Mouse (Mus musculus): ENCODE results near the gene H2al1c.
A peak's percentile ranks its signal among the peaks of the same experiment; 100 is the strongest.
"Not testable (repeated sequence)": the region's sequence is repeated elsewhere in the genome, so short reads cannot be mapped to it uniquely, and the experiment has no call there.

Gene H2al1c

GRCm38 (mm10) chrX:11305355-11305754 lies at the start of gene H2al1c:
Gene H2al1c (plus strand): TSS chrX:11305655.
- DNase-seq = not testable (repeated sequence)

- DNase-seq = no peak
Measured at GRCm38 (mm10) chrX:11264918-11265317, 40.5 kb upstream of the H2al1c start.

GRCm38 (mm10) chrX:11267791-11268190 lies 37.7 kb upstream of the H2al1c start:
- DNase-seq = no peak

GRCm38 (mm10) chrX:11269074-11269473 lies 36.4 kb upstream of the H2al1c start:
- peak; percentile 35 for DNase-seq

GRCm38 (mm10) chrX:11273190-11273589 lies 32.3 kb upstream of the H2al1c start:
- DNase-seq = no peak

- no peak for DNase-seq
Measured at GRCm38 (mm10) chrX:11277083-11277482, 28.4 kb upstream of the H2al1c start.

GRCm38 (mm10) chrX:11280741-11281140 lies 24.7 kb upstream of the H2al1c start:
- no peak for DNase-seq

GRCm38 (mm10) chrX:11288306-11288882 lies 17.1 kb upstream of the H2al1c start:
- no peak for DNase-seq

- no peak for DNase-seq
Measured at GRCm38 (mm10) chrX:11289244-11289643, 16.2 kb upstream of the H2al1c start.

- not testable (repeated sequence) for DNase-seq
Measured at GRCm38 (mm10) chrX:11298957-11299356, 6.5 kb upstream of the H2al1c start, which contains the start of gene H2al1a. Gene H2al1a (plus strand): TSS chrX:11299257.

GRCm38 (mm10) chrX:11302132-11302531 lies 3.3 kb upstream of the H2al1c start, which contains the start of gene H2al1b:
Gene H2al1b (plus strand): TSS chrX:11302432.
- not testable (repeated sequence) for DNase-seq

GRCm38 (mm10) chrX:11308524-11308923 lies 3.1 kb downstream of the H2al1c start, which contains the start of gene H2al1d:
Gene H2al1d (plus strand): TSS chrX:11308824.
- DNase-seq = not testable (repeated sequence)

GRCm38 (mm10) chrX:11311634-11312033 lies 6.2 kb downstream of the H2al1c start, which contains the start of gene H2al1e:
Gene H2al1e (plus strand): TSS chrX:11311934.
- DNase-seq = not testable (repeated sequence)

GRCm38 (mm10) chrX:11314858-11315257 lies 9.4 kb downstream of the H2al1c start, which contains the start of gene H2al1f:
Gene H2al1f (plus strand): TSS chrX:11315158.
- DNase-seq = not testable (repeated sequence)

- not testable (repeated sequence) for DNase-seq
Measured at GRCm38 (mm10) chrX:11317956-11318355, 12.5 kb downstream of the H2al1c start, which contains the start of gene H2al1g. Gene H2al1g (plus strand): TSS chrX:11318256.

GRCm38 (mm10) chrX:11321192-11321591 lies 15.7 kb downstream of the H2al1c start, which contains the start of gene H2al1h:
Gene H2al1h (plus strand): TSS chrX:11321492.
- DNase-seq = not testable (repeated sequence)

GRCm38 (mm10) chrX:11324359-11324758 lies 18.9 kb downstream of the H2al1c start, which contains the start of gene H2al1i:
Gene H2al1i (plus strand): TSS chrX:11324659.
- DNase-seq = not testable (repeated sequence)

- DNase-seq = not testable (repeated sequence)
Measured at GRCm38 (mm10) chrX:11327522-11327921, 22.1 kb downstream of the H2al1c start, which contains the start of gene H2al1j. Gene H2al1j (plus strand): TSS chrX:11327822.

- peak; percentile 28 for DNase-seq
Measured at GRCm38 (mm10) chrX:11345762-11346161, 40.3 kb downstream of the H2al1c start.

GRCm38 (mm10) chrX:11346756-11347155 lies 41.3 kb downstream of the H2al1c start:
- peak; percentile 10 for DNase-seq
